20 mouse cellular contexts compared by ENCODE assay signal in genomic region chr4:129829799-129830198, GRCm38 (mm10). TPM values are rescaled to one million over a fixed set of nuclear protein-coding genes. Genes with fewer than 3 reads are reported as not detected.
DNase-seq lines count a peak whose midpoint lies in the region; ATAC-seq and TF ChIP-seq lines count a peak whose summit lies in the region.
"Had no signal": no experiment of that assay in that cellular context is flagged by ENCODE, and none has a peak within 500 bp of the region (broad histone marks: within the 10 kb centered on the region; RNA-seq: fewer than 3 reads in every experiment).

No protein-coding gene starts in this region.

- H3K27ac ChIP-seq in gastrocnemius, adult 2 months: peak overlapping the region; percentile 99
- H3K27ac ChIP-seq: hindbrain, embryonic 12.5 days; limb, embryonic 13.5 days; neural tube, embryonic 12.5 days had no signal

- no peak for DNase-seq in gastrocnemius, adult 2 months
- DNase-seq in gastrocnemius, postnatal 14 days: no peak
- DNase-seq in A20 (ENCODE audit: low read depth, low spot score): peak; percentile 51
- peak; percentile 48 for DNase-seq in induced T-regulatory cell, adult 2 months (ENCODE audit: low read depth)
- DNase-seq in natural killer cell, adult 2 months (ENCODE audit: low spot score in 2 of 2): no peak
- no peak for DNase-seq in lung, postnatal 4 days
- no peak for DNase-seq in thymus, postnatal 4 days
- DNase-seq: adrenal gland, adult 2 months; B cell, adult 2 months; cerebellum, adult 2 months; kidney, postnatal 10 days; lung, postnatal 14 days; midbrain, embryonic 14.5 days; right cerebral cortex, postnatal 4 days had no signal

- ATAC-seq in megakaryocyte-erythroid progenitor cell, adult 5-6 weeks (replicated peaks; ENCODE audit: low FRiP score, low TSS enrichment, poor library complexity, severe bottlenecking): 0 out of 2 replicates have a peak, but pooled peaks have one; percentile 42
- ATAC-seq: forebrain, embryonic 14.5 days; intestine, embryonic 16.5 days had no signal

- peak overlapping the region; percentile 50 for H3K4me3 ChIP-seq in gastrocnemius, adult 2 months
- H3K4me3 ChIP-seq: hindbrain, embryonic 12.5 days; limb, embryonic 13.5 days; neural tube, embryonic 12.5 days had no signal

- intact Hi-C loops in gastrocnemius, adult 2 months (cut with DNase I): no loop called here
- intact Hi-C loops in gastrocnemius, postnatal 14 days (cut with DNase I; ENCODE audit: low total_unique reads): no loop called here

- TF ChIP-seq CTCF in gastrocnemius, adult 2 months (IDR thresholded peaks at IDR 0.05): no peak

RNA-seq across cellular contexts. Expression of gene Ptp4a2, which starts 18.8 kb away (rescaled TPM):
- total RNA-seq in gastrocnemius, adult 2 months (2021): 100 to 1,000 TPM; 569 to 658 TPM
- total RNA-seq in gastrocnemius, postnatal 14 days (2021): 100 to 1,000 TPM; 515 to 580 TPM
- 168 and 313 TPM in 2 replicates for total RNA-seq in megakaryocyte-erythroid progenitor cell, adult 5-6 weeks (2014; fragmentation: Nextera tagmentation)
- total RNA-seq in megakaryocyte-erythroid progenitor cell, adult 5-6 weeks (2017): 419 and 540 TPM in 2 replicates

Comparison
In these comparisons a context has a peak if more than half of its experiments do, and no peak if none do; other contexts are left out.
1. DNase-seq: peak in A20 (single experiment) and induced T-regulatory cell, adult 2 months (single experiment); none in gastrocnemius, adult 2 months (single experiment), gastrocnemius, postnatal 14 days (single experiment), natural killer cell, adult 2 months (0 of 2), lung, postnatal 4 days (0 of 2) and thymus, postnatal 4 days (single experiment).